Mouse (Mus musculus): ENCODE measurements around the gene Tcf20. TPM values are rescaled to one million over a fixed set of nuclear protein-coding genes. Genes with fewer than 3 reads are reported as not detected.

Gene Tcf20
- total and polyA plus RNA-seq, 2 experiments from 2014 or later, result 3.0 to 36.7 TPM

DNA sequence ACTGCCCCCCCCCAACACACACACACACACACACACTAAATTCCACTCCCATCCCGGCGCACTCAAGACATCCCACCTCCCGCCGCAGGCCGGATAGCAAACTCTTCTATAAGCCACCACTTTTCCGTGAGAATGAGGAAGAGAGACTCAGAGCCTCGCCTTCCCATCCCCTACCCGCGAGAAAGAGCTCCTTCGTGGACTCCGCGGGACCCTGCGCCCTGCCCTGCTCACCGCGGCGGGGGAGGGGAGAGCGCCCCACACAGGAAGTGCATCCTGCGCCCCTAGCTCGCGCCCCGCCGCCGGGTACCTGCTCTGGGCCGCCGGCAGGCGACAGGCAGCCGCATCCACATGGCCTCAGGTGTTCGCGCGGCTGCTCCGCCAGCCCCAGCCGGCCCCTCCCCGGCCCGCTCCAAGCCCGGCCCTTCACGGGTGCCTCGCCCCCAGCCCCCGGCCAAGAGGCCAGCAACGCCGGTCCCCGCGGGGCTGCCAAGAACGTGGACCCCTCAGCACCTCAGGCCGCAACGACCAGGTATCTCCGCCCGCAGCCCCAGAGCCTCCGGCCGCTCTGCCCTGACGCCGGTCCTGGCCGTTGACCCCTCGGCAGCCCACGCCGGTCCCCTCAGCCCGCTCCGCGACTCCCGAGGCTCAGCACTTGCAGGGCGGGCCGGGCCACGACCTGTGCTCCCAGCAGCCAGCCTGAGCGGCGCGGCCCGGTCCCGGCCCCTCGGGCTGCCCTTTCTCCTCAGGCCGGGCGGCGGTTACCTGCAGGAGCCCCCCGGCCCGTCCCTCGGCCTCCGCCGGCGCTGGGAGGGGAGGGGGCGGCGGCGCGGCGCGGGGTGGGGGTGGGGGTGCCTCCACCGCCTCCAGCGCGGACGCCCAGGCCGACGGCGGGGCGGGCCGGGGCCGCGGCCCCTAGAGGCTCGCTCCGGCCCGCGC is 88.7 kb downstream of the Tcf20 start:
- under 1% methylated on average over 71 of the region's 98 CpGs for WGBS
- H3K27me3 ChIP-seq (ENCODE audit: control insufficient read depth, insufficient read depth, low read length), result no peaks in the 10 kb centered on the region
- peak overlapping the region; percentile 89 for H3K27ac ChIP-seq (ENCODE audit: low read depth)
- ATAC-seq (ENCODE audit: insufficient read depth, low read depth) (peak; percentile 73), DNase-seq (ENCODE audit: low spot score) (no peak)
- peak overlapping the region; percentile 86 for H3K4me3 ChIP-seq (ENCODE audit: low read depth, low read length)
- no peaks in the 10 kb centered on the region for H3K9me3 ChIP-seq (replicated peaks; ENCODE audit: control insufficient read depth, low read length)
- peak overlapping the region; percentile 91 for H3K9ac ChIP-seq (replicated peaks; ENCODE audit: low read depth, low read length)
- no peaks in the 10 kb centered on the region for H3K36me3 ChIP-seq (replicated peaks; ENCODE audit: control insufficient read depth, insufficient read depth, low read length)
- no peak for TF ChIP-seq CTCF (IDR thresholded peaks at IDR 0.05; ENCODE audit: low read depth)
- no peak for TF ChIP-seq EP300 (IDR thresholded peaks at IDR 0.05; ENCODE audit: low read depth)
- H3K4me2 ChIP-seq (ENCODE audit: low read depth, low read length), result peak overlapping the region; percentile 92
- peaks cover 41% of the 10 kb centered on the region for H3K4me1 ChIP-seq (ENCODE audit: control insufficient read depth, insufficient read depth)

DNA sequence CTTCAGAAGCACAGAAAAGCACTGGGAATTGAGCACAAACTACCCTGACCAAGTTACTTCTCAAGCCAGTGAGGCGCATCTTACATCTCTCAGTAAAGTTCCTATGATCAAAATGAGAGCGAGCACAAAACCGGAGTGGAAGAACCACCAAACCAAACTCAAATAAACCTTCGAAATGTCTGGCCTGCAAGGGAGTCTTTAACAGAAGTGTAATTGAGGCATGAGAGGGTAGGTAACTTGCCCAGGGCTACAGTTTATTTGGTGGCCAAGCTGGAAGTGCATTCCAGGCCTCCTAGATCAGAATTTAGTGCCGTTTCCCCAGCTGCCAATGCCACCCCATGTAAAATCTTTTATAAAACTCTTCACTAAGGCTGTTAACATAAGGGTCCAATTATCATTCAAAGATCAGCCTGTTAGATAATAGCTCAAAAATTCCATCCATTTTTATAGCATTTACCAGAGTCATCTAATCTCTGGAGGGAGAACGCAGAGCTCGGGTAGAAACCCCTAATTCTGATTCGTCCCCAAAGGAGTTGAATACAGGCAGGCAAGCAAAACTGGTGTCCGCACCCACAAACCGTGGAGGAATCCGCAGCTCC is 89.4 kb downstream of the Tcf20 start:
- no peak overlapping the region for H3K27ac ChIP-seq (ENCODE audit: low read depth)
- peaks cover 41% of the 10 kb centered on the region for H3K4me1 ChIP-seq (ENCODE audit: control insufficient read depth, insufficient read depth)
- H3K27me3 ChIP-seq (ENCODE audit: control insufficient read depth, insufficient read depth, low read length), result no peaks in the 10 kb centered on the region
- no peaks in the 10 kb centered on the region for H3K9me3 ChIP-seq (replicated peaks; ENCODE audit: control insufficient read depth, low read length)
- TF ChIP-seq EP300 (IDR thresholded peaks at IDR 0.05; ENCODE audit: low read depth), result no peak
- TF ChIP-seq CTCF (IDR thresholded peaks at IDR 0.05; ENCODE audit: low read depth), result no peak
- H3K4me2 ChIP-seq (ENCODE audit: low read depth, low read length), result peak overlapping the region; percentile 92
- DNase-seq (ENCODE audit: low spot score) (no peak), ATAC-seq (ENCODE audit: insufficient read depth, low read depth) (no peak)
- no peaks in the 10 kb centered on the region for H3K36me3 ChIP-seq (replicated peaks; ENCODE audit: control insufficient read depth, insufficient read depth, low read length)
- WGBS, result 23% methylated on average over 11 of the region's 11 CpGs
- H3K9ac ChIP-seq (replicated peaks; ENCODE audit: low read depth, low read length), result peak overlapping the region; percentile 91
- peak overlapping the region; percentile 86 for H3K4me3 ChIP-seq (ENCODE audit: low read depth, low read length)

- TF ChIP-seq CTCF (IDR thresholded peaks at IDR 0.05; ENCODE audit: low read depth) (no peak), EP300 (IDR thresholded peaks at IDR 0.05; ENCODE audit: low read depth) (no peak)
- Histone ChIP-seq H3K4me1 (ENCODE audit: control insufficient read depth, insufficient read depth) (peaks cover 36% of the 10 kb centered on the region), H3K36me3 (replicated peaks; ENCODE audit: control insufficient read depth, insufficient read depth, low read length) (no peaks in the 10 kb centered on the region), H3K27ac (ENCODE audit: low read depth) (no peak overlapping the region), H3K9ac (replicated peaks; ENCODE audit: low read depth, low read length) (no peak overlapping the region; the same call in 1 of the 2 replicates), H3K9me3 (replicated peaks; ENCODE audit: control insufficient read depth, low read length) (no peaks in the 10 kb centered on the region), H3K4me2 (ENCODE audit: low read depth, low read length) (no peak overlapping the region), H3K27me3 (ENCODE audit: control insufficient read depth, insufficient read depth, low read length) (no peaks in the 10 kb centered on the region), H3K4me3 (ENCODE audit: low read depth, low read length) (no peak overlapping the region)
- ATAC-seq (ENCODE audit: insufficient read depth, low read depth) (no peak), DNase-seq (ENCODE audit: low spot score) (no peak)
- 43% methylated on average over 1 of the region's 1 CpGs for WGBS
Observed at GRCm38 (mm10) chr15:82896336-82896735, 91.3 kb downstream of the Tcf20 start.

- H3K4me1 ChIP-seq (ENCODE audit: control insufficient read depth, insufficient read depth), result 0 out of 2 replicates have a peak, but pooled peaks cover 4% of the 10 kb centered on the region
- H3K4me2 ChIP-seq (ENCODE audit: low read depth, low read length), result no peak overlapping the region
- no peak overlapping the region for H3K4me3 ChIP-seq (ENCODE audit: low read depth, low read length)
- ATAC-seq (ENCODE audit: insufficient read depth, low read depth) (no peak), DNase-seq (ENCODE audit: low spot score) (no peak)
- no peak overlapping the region for H3K27ac ChIP-seq (ENCODE audit: low read depth)
- no peaks in the 10 kb centered on the region for H3K27me3 ChIP-seq (ENCODE audit: control insufficient read depth, insufficient read depth, low read length)
- no peaks in the 10 kb centered on the region for H3K9me3 ChIP-seq (replicated peaks; ENCODE audit: control insufficient read depth, low read length)
- TF ChIP-seq EP300 (IDR thresholded peaks at IDR 0.05; ENCODE audit: low read depth), result no peak
- no peak for TF ChIP-seq CTCF (IDR thresholded peaks at IDR 0.05; ENCODE audit: low read depth)
- H3K36me3 ChIP-seq (replicated peaks; ENCODE audit: control insufficient read depth, insufficient read depth, low read length), result no peaks in the 10 kb centered on the region
- no peak overlapping the region for H3K9ac ChIP-seq (replicated peaks; ENCODE audit: low read depth, low read length)
Observed at GRCm38 (mm10) chr15:82890470-82890869, 97.2 kb downstream of the Tcf20 start.

GRCm38 (mm10) chr15:82889426-82889825 is 98.2 kb downstream of the Tcf20 start:
- DNase-seq (ENCODE audit: low spot score) (no peak), ATAC-seq (ENCODE audit: insufficient read depth, low read depth) (no peak)
- H3K36me3 ChIP-seq (replicated peaks; ENCODE audit: control insufficient read depth, insufficient read depth, low read length), result no peaks in the 10 kb centered on the region
- 30% methylated on average over 1 of the region's 1 CpGs for WGBS
- no peak overlapping the region for H3K27ac ChIP-seq (ENCODE audit: low read depth)
- no peak overlapping the region for H3K4me3 ChIP-seq (ENCODE audit: low read depth, low read length)
- H3K27me3 ChIP-seq (ENCODE audit: control insufficient read depth, insufficient read depth, low read length), result no peaks in the 10 kb centered on the region
- no peak overlapping the region for H3K4me2 ChIP-seq (ENCODE audit: low read depth, low read length)
- H3K9ac ChIP-seq (replicated peaks; ENCODE audit: low read depth, low read length), result no peak overlapping the region
- H3K4me1 ChIP-seq (ENCODE audit: control insufficient read depth, insufficient read depth), result no peaks in the 10 kb centered on the region
- no peak for TF ChIP-seq EP300 (IDR thresholded peaks at IDR 0.05; ENCODE audit: low read depth)
- no peak for TF ChIP-seq CTCF (IDR thresholded peaks at IDR 0.05; ENCODE audit: low read depth)
- H3K9me3 ChIP-seq (replicated peaks; ENCODE audit: control insufficient read depth, low read length), result no peaks in the 10 kb centered on the region
